Mouse (Mus musculus) C2C12 (cell line): ENCODE data around the gene Timeless.
A peak's percentile ranks its signal among the peaks of the same experiment; 100 is the strongest.

ENCODE experiments used
- CEBPB ChIP-seq: IDR thresholded peaks from one replicate; pipeline ENCODE4 v1.6.1; 2011; ENCODE audit warnings: low read depth, mild to moderate bottlenecking, control low read depth, moderate library complexity
- CTCF ChIP-seq: IDR thresholded peaks from one replicate; pipeline ENCODE4 v1.5.1; 2011; ENCODE audit not compliant: control insufficient read depth, insufficient read depth, insufficient read length
- FOSL1 ChIP-seq: IDR thresholded peaks from one replicate; pipeline ENCODE4 v1.8.0; 2011; ENCODE audit warnings: mild to moderate bottlenecking, low read length; ENCODE audit not compliant: poor library complexity, insufficient read depth, severe bottlenecking
- MAX ChIP-seq: IDR thresholded peaks from one replicate; pipeline ENCODE4 v1.6.1; 2011; ENCODE audit warnings: mild to moderate bottlenecking, control low read depth
- MYOD1 ChIP-seq: IDR thresholded peaks from one replicate; pipeline ENCODE4 v1.6.1; 2011; ENCODE audit warnings: low read depth; ENCODE audit not compliant: control insufficient read depth, insufficient read length
- MYOG ChIP-seq: IDR thresholded peaks from one replicate; pipeline ENCODE4 v1.6.1; 2011; ENCODE audit not compliant: control insufficient read depth, insufficient read length; ENCODE audit errors: extremely low read depth
- USF1 ChIP-seq: IDR thresholded peaks from one replicate; pipeline ENCODE4 v1.6.1; 2011; ENCODE audit warnings: low read depth, mild to moderate bottlenecking, control low read depth, moderate library complexity

DNA sequence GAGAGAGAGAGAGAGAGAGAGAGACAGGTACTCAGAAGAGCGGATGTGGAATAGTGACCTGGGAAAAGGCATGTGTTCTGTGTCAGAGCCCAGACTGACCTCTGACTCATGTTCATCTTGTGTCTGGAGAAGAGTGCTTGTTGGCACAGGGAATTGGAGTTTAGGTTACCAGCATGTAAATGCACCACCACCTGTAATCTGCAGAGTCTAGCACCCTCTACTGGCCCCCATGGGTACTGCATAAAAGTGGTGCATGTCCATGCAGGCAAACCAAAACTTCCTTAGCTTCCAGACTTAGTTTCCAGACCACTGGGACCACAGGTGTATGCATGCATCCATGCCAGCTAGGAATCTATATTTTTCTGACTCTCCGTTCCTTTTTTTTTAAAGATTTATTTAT, 45.9 kb upstream of the Timeless start:
- TF ChIP-seq MYOD1: peak; percentile 61
- TF ChIP-seq CTCF: peak; percentile 63
- TF ChIP-seq CEBPB: no peak
- TF ChIP-seq USF1: no peak
- TF ChIP-seq MAX: peak; percentile 16
- no peak for TF ChIP-seq MYOG
- no peak for TF ChIP-seq FOSL1
